Mouse (Mus musculus): ENCODE measurements around the gene Cyp4f39.
"Not testable (repeated sequence)": the region's sequence is repeated elsewhere in the genome, so short reads cannot be mapped to it uniquely, and the experiment has no call there.

Cyp4f39 gene

GRCm38 (mm10) chr17:32532356-32532755 lies 79.8 kb downstream of the Cyp4f39 start:
- DNase-seq (ENCODE audit: low spot score): not testable (repeated sequence)

- DNase-seq (ENCODE audit: low spot score): no peak
Measured at GRCm38 (mm10) chr17:32534068-32534467, 81.5 kb downstream of the Cyp4f39 start.

- DNase-seq (ENCODE audit: low spot score): peak; percentile 14
Measured at GRCm38 (mm10) chr17:32536051-32536866, 83.7 kb downstream of the Cyp4f39 start, which contains the start of gene Cyp4f16. Gene Cyp4f16 (plus strand): TSS chr17:32536558.

- DNase-seq (ENCODE audit: low spot score): no peak
Measured at GRCm38 (mm10) chr17:32536867-32537250, 84.3 kb downstream of the Cyp4f39 start.
